Mouse (Mus musculus): ENCODE measurements around the gene Lig3. TPM values are rescaled to one million over a fixed set of nuclear protein-coding genes. Genes with fewer than 3 reads are reported as not detected.

Lig3 gene
- polyA plus RNA-seq, 2 experiments = 6.3 to 8.3 TPM

DNA sequence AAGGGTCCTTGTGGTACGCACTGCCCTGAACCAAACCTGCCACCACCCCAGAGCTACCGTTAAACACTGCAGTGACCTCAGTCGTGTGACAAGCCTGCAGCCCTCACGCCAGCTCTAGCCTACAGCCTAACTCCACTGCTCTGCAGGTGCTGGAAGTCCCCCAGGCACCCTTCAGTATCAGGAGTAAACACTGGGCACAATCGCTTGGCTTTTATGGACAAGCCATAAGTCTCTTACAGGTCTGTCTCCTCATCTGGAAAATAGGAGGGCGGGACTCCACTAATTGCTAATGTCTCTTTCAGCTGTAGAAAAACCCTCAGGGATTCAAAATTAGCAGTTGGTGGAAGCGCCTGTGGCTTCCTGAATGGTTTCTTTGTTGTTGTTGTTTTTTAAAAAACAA lies 56.3 kb downstream of the Lig3 start:
- H3K9ac ChIP-seq (replicated peaks) = no peak overlapping the region
- ATAC-seq (ENCODE audit: insufficient read depth) = no peak
- H3K36me3 ChIP-seq (replicated peaks; ENCODE audit: control insufficient read depth, insufficient read depth, low read depth) = peaks cover 5% of the 10 kb centered on the region
- no peak for TF ChIP-seq CTCF (IDR thresholded peaks at IDR 0.05; ENCODE audit: low read depth)
- no peak for TF ChIP-seq EP300 (IDR thresholded peaks at IDR 0.05; ENCODE audit: low read depth)
- H3K27ac ChIP-seq = no peak overlapping the region
- no peak overlapping the region for H3K4me3 ChIP-seq (ENCODE audit: insufficient read depth in 1 of 2, low read depth in 2 of 2, low read length in 2 of 2)
- H3K4me1 ChIP-seq (replicated peaks; ENCODE audit: control insufficient read depth in 2 of 2, insufficient read depth in 2 of 2, low read length in 1 of 2) = peaks cover 22 to 34% of the 10 kb centered on the region in 2 experiments
- 71% methylated on average over 7 of the region's 7 CpGs for WGBS (ENCODE audit: insufficient replicate concordance)
- no peaks in the 10 kb centered on the region for H3K9me3 ChIP-seq (ENCODE audit: control insufficient read depth, low read length)
- no peak for DNase-seq (ENCODE audit: low read depth in 3 of 3, low spot score in 3 of 3)
- no peak overlapping the region for H3K4me2 ChIP-seq (ENCODE audit: low read depth)
- H3K27me3 ChIP-seq (ENCODE audit: control insufficient read depth, insufficient read depth, low read length) = no peaks in the 10 kb centered on the region

DNA sequence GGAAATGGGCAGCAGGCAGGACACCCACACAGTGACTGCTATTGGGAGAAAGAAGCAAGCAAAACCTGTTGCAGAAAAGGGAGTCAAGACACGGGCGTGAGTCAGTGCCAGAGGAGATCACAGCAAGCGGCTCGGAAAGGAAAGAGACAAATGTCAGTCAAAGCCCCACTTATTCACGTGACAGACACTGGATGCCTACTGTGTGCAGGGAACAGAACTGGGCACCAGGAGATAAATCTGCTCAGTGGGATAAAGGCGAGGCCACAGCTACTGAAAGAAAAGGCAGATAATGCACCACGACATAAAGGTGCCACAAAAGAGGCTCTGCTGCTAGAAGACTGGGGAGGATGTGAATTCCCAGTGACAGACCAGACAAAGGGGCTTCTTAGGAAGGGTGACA lies 56.9 kb downstream of the Lig3 start:
- no peak overlapping the region for H3K9ac ChIP-seq (replicated peaks)
- H3K4me1 ChIP-seq (replicated peaks; ENCODE audit: control insufficient read depth in 2 of 2, insufficient read depth in 2 of 2, low read length in 1 of 2) = peaks cover 25 to 36% of the 10 kb centered on the region in 2 experiments
- H3K27ac ChIP-seq = no peak overlapping the region
- H3K27me3 ChIP-seq (ENCODE audit: control insufficient read depth, insufficient read depth, low read length) = no peaks in the 10 kb centered on the region
- H3K4me2 ChIP-seq (ENCODE audit: low read depth) = no peak overlapping the region
- WGBS (ENCODE audit: insufficient replicate concordance) = 30% methylated on average over 7 of the region's 7 CpGs
- no peak for TF ChIP-seq CTCF (IDR thresholded peaks at IDR 0.05; ENCODE audit: low read depth)
- TF ChIP-seq EP300 (IDR thresholded peaks at IDR 0.05; ENCODE audit: low read depth) = no peak
- no peak overlapping the region for H3K4me3 ChIP-seq (ENCODE audit: insufficient read depth in 1 of 2, low read depth in 2 of 2, low read length in 2 of 2)
- DNase-seq (ENCODE audit: low read depth in 3 of 3, low spot score in 3 of 3) = no peak
- H3K9me3 ChIP-seq (ENCODE audit: control insufficient read depth, low read length) = no peaks in the 10 kb centered on the region
- H3K36me3 ChIP-seq (replicated peaks; ENCODE audit: control insufficient read depth, insufficient read depth, low read depth) = peaks cover 5% of the 10 kb centered on the region
- peak; percentile 37; the same call in 1 of the 2 replicates for ATAC-seq (ENCODE audit: insufficient read depth)

DNA sequence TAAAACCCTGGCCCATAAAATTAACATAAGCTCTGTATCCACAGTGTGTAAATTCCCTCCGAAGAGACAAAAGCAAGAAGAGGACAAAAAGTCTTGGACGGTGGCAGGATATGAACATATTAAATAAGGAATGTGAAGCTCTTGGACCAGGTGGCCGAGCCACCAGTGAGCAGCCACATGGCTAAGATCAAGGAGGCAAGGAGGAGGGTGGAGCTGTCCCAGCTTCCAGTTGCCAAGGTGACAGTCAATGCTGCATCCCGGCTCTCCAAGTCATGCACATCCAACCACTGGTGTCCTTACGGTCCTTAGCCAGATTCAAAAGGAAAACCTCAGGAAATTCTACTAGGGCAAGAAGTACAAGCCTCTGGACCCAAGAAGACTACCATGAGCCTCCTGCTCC lies 57.6 kb downstream of the Lig3 start:
- DNase-seq (ENCODE audit: low read depth in 3 of 3, low spot score in 3 of 3) (no peak), ATAC-seq (ENCODE audit: insufficient read depth) (no peak)
- H3K4me2 ChIP-seq (ENCODE audit: low read depth) = no peak overlapping the region
- H3K27ac ChIP-seq = no peak overlapping the region
- no peaks in the 10 kb centered on the region for H3K27me3 ChIP-seq (ENCODE audit: control insufficient read depth, insufficient read depth, low read length)
- WGBS (ENCODE audit: insufficient replicate concordance) = 76% methylated on average over 5 of the region's 5 CpGs
- no peak overlapping the region for H3K4me3 ChIP-seq (ENCODE audit: insufficient read depth in 1 of 2, low read depth in 2 of 2, low read length in 2 of 2)
- no peak overlapping the region for H3K9ac ChIP-seq (replicated peaks)
- H3K9me3 ChIP-seq (ENCODE audit: control insufficient read depth, low read length) = no peaks in the 10 kb centered on the region
- H3K4me1 ChIP-seq (replicated peaks; ENCODE audit: control insufficient read depth in 2 of 2, insufficient read depth in 2 of 2, low read length in 1 of 2) = peaks cover 28 to 40% of the 10 kb centered on the region in 2 experiments
- TF ChIP-seq EP300 (IDR thresholded peaks at IDR 0.05; ENCODE audit: low read depth) (no peak), CTCF (IDR thresholded peaks at IDR 0.05; ENCODE audit: low read depth) (no peak)
- H3K36me3 ChIP-seq (replicated peaks; ENCODE audit: control insufficient read depth, insufficient read depth, low read depth) = peaks cover 7% of the 10 kb centered on the region

DNA sequence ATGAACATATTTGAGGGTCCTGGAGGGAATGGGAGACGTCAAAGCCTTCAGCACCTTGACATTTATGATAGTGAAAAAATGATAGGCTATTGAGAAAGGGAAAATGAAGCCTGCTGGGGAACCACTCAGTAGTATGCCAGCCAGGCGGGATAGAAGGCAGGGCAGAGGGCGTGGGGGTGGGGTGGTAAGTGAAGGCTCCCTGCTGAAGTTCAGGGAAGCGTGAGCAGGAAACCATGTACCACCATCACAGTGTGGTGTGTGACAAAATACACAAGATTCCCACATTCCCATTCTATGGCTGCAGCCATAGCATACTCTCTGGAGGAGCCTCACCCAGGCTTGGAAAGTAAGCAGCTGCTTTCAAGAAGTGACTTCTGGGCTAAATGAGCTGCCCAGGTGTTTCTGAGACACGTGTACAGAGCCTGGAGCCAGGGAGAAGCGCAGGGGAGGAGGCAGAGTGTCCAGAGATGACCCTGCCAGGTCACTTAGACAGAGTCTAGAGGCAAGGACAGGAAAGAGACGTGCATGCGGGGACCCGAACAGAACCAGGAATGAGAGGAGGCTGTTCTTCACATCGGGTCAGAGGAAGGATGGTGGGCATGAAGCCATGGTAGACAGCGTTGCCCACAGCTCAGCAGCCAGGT lies 64.0 kb downstream of the Lig3 start:
- Histone ChIP-seq H3K4me2 (ENCODE audit: low read depth) (peak overlapping the region; percentile 100), H3K4me3 (ENCODE audit: insufficient read depth in 1 of 2, low read depth in 2 of 2, low read length in 2 of 2) (peak overlapping the region; percentile 67 to 86), H3K9ac (replicated peaks) (peak overlapping the region; percentile 96), H3K27me3 (ENCODE audit: control insufficient read depth, insufficient read depth, low read length) (no peaks in the 10 kb centered on the region), H3K27ac (peak overlapping the region; percentile 99), H3K36me3 (replicated peaks; ENCODE audit: control insufficient read depth, insufficient read depth, low read depth) (0 out of 2 replicates have a peak, but pooled peaks cover 4% of the 10 kb centered on the region), H3K9me3 (ENCODE audit: control insufficient read depth, low read length) (no peaks in the 10 kb centered on the region), H3K4me1 (replicated peaks; ENCODE audit: control insufficient read depth in 2 of 2, insufficient read depth in 2 of 2, low read length in 1 of 2) (peaks cover 60 to 70% of the 10 kb centered on the region in 2 experiments)
- DNase-seq (ENCODE audit: low read depth in 3 of 3, low spot score in 3 of 3) (no peak), ATAC-seq (ENCODE audit: insufficient read depth) (no peak)
- no peak for TF ChIP-seq EP300 (IDR thresholded peaks at IDR 0.05; ENCODE audit: low read depth)
- TF ChIP-seq CTCF (IDR thresholded peaks at IDR 0.05; ENCODE audit: low read depth) = no peak
- WGBS (ENCODE audit: insufficient replicate concordance) = 38% methylated on average over 11 of the region's 11 CpGs

DNA sequence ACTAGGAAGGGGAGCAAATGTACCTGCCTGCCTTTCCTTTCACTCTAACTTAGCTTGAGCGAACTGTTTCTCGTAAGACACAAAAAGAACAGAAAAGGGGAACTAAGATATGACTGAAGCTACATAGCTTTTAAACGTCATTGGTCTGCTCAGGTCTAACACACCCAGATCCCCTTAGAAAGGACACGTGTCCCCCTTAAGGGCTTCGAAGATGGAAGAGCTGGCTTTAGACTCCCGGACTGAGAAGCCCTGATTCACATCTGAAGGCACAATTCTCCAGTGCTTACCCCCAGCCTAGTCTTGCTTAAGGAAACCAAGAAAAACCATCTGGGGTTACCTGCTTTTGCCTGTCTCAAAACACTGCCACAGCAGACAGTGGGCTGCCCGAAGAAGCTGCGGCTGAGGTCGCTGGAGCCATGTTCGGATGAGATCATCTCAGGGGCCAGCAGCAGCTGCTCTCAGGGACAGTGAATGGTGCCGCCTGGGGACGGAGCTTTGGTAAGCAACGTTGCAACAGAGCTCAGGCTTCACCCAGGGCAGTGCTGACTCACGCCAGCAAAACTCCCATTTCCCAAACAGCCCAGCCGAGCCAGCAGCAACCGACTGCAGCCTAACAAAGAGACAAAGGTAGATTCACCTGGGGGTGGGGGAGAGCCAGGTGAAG lies 64.6 kb downstream of the Lig3 start:
- DNase-seq (ENCODE audit: low read depth in 3 of 3, low spot score in 3 of 3) (peak; percentile 75 to 82 (median 80)), ATAC-seq (ENCODE audit: insufficient read depth) (peak; percentile 88)
- H3K27me3 ChIP-seq (ENCODE audit: control insufficient read depth, insufficient read depth, low read length) = no peaks in the 10 kb centered on the region
- H3K36me3 ChIP-seq (replicated peaks; ENCODE audit: control insufficient read depth, insufficient read depth, low read depth) = 0 out of 2 replicates have a peak, but pooled peaks cover 4% of the 10 kb centered on the region
- H3K4me2 ChIP-seq (ENCODE audit: low read depth) = peak overlapping the region; percentile 100
- peak overlapping the region; percentile 67 to 86 for H3K4me3 ChIP-seq (ENCODE audit: insufficient read depth in 1 of 2, low read depth in 2 of 2, low read length in 2 of 2)
- 4% methylated on average over 16 of the region's 16 CpGs for whole genome bisulfite sequencing (ENCODE audit: insufficient replicate concordance)
- peak overlapping the region; percentile 99 for H3K27ac ChIP-seq
- peak overlapping the region; percentile 96 for H3K9ac ChIP-seq (replicated peaks)
- H3K9me3 ChIP-seq (ENCODE audit: control insufficient read depth, low read length) = no peaks in the 10 kb centered on the region
- no peak for TF ChIP-seq EP300 (IDR thresholded peaks at IDR 0.05; ENCODE audit: low read depth)
- TF ChIP-seq CTCF (IDR thresholded peaks at IDR 0.05; ENCODE audit: low read depth) = peak; percentile 81
- peaks cover 60 to 73% of the 10 kb centered on the region in 2 experiments for H3K4me1 ChIP-seq (replicated peaks; ENCODE audit: control insufficient read depth in 2 of 2, insufficient read depth in 2 of 2, low read length in 1 of 2)

Measured in liver, embryonic 14.5 days (tissue).